Mouse (Mus musculus) hindbrain, embryonic 10.5 days (tissue): Measurements from ENCODE around the gene Prcd. TPM values are rescaled to one million over a fixed set of nuclear protein-coding genes. Genes with fewer than 3 reads are reported as not detected.

Experiments used
- DNase-seq: peaks from one replicate; pipeline ENCODE4 v3.0.0-alpha.2; 2017; ENCODE audit warnings: low spot score
- H3K27ac ChIP-seq: fragments of 300-500 bp; sonication (generic); 2 replicates; pipeline ENCODE4 v1.5.1; 2016; ENCODE audit warnings: mild to moderate bottlenecking, moderate library complexity
- H3K27me3 ChIP-seq: fragments of 300-500 bp; sonication (generic); 2 replicates; pipeline ENCODE4 v1.6.1; 2016; ENCODE audit warnings: mild to moderate bottlenecking; ENCODE audit not compliant: poor library complexity, insufficient read depth, severe bottlenecking
- H3K36me3 ChIP-seq: fragments of 300-500 bp; sonication (generic); 2 replicates; pipeline ENCODE4 v1.6.1; 2016; ENCODE audit warnings: mild to moderate bottlenecking, moderate library complexity
- H3K4me1 ChIP-seq: fragments of 300-500 bp; sonication (generic); replicated peaks from 2 replicates; pipeline ENCODE4 v1.6.1; 2016; ENCODE audit warnings: mild to moderate bottlenecking
- H3K4me3 ChIP-seq: fragments of 300-500 bp; sonication (generic); 2 replicates; pipeline ENCODE4 v1.5.1; 2016; ENCODE audit warnings: mild to moderate bottlenecking, moderate library complexity
- H3K9me3 ChIP-seq: fragments of 300-500 bp; sonication (generic); 2 replicates; pipeline ENCODE4 v1.6.1; 2016; ENCODE audit warnings: mild to moderate bottlenecking, moderate library complexity
- WGBS: fragments of 180-500 bp; shearing (Covaris S2); methylation state at CpG from one replicate; pipeline ENCODE4 v1.1.7; 2016; 5-methylcytosine and 5-hydroxymethylcytosine counted together
- polyA plus RNA-seq: library from polyadenylated mRNA; unstranded; fragments of >200 nt; fragmentation: Nextera tagmentation; extraction: Ambion mirVana; gene quantifications from 2 replicates; pipeline ENCODE4 v1.2.1, GENCODE M21; 2016

Prcd gene
- polyA plus RNA-seq, 1 experiment from 2014 or later: 1.2 TPM

- H3K4me1 ChIP-seq: peaks cover 35% of the 10 kb centered on the region
- 22% methylated on average over 23 of the region's 23 CpGs for WGBS
- no peaks in the 10 kb centered on the region for H3K36me3 ChIP-seq
- H3K27me3 ChIP-seq: peaks cover 54% of the 10 kb centered on the region
- no peak overlapping the region for H3K27ac ChIP-seq
- H3K4me3 ChIP-seq: no peak overlapping the region
- peak; percentile 27 for DNase-seq
- H3K9me3 ChIP-seq: no peaks in the 10 kb centered on the region
Observed at GRCm38 (mm10) chr11:116695194-116695880, 42.0 kb downstream of the Prcd start.

GRCm38 (mm10) chr11:116696426-116696825 is 43.1 kb downstream of the Prcd start:
- Histone ChIP-seq H3K27ac (no peak overlapping the region), H3K4me3 (no peak overlapping the region), H3K36me3 (no peaks in the 10 kb centered on the region), H3K4me1 (peaks cover 28% of the 10 kb centered on the region), H3K9me3 (no peaks in the 10 kb centered on the region), H3K27me3 (peaks cover 54% of the 10 kb centered on the region)
- DNase-seq: no peak
- WGBS: 93% methylated on average over 4 of the region's 4 CpGs

- Histone ChIP-seq H3K27ac (no peak overlapping the region), H3K36me3 (no peaks in the 10 kb centered on the region), H3K9me3 (no peaks in the 10 kb centered on the region), H3K27me3 (peaks cover 53% of the 10 kb centered on the region), H3K4me1 (peaks cover 27% of the 10 kb centered on the region), H3K4me3 (no peak overlapping the region)
- DNase-seq: no peak
- WGBS: 71% methylated on average over 9 of the region's 9 CpGs
Observed at GRCm38 (mm10) chr11:116697521-116697920, 44.2 kb downstream of the Prcd start.

- no peak for DNase-seq
- Histone ChIP-seq H3K27ac (no peak overlapping the region), H3K4me1 (peaks cover 8% of the 10 kb centered on the region; the same call in 1 of the 2 replicates), H3K4me3 (no peak overlapping the region), H3K9me3 (no peaks in the 10 kb centered on the region), H3K27me3 (peaks cover 14% of the 10 kb centered on the region), H3K36me3 (no peaks in the 10 kb centered on the region)
- 46% methylated on average over 5 of the region's 5 CpGs for WGBS
Observed at GRCm38 (mm10) chr11:116701377-116701841, 48.1 kb downstream of the Prcd start.

- H3K4me1 ChIP-seq: no peaks in the 10 kb centered on the region
- no peak overlapping the region for H3K27ac ChIP-seq
- DNase-seq: no peak
- H3K36me3 ChIP-seq: no peaks in the 10 kb centered on the region
- no peaks in the 10 kb centered on the region for H3K27me3 ChIP-seq
- no peaks in the 10 kb centered on the region for H3K9me3 ChIP-seq
- H3K4me3 ChIP-seq: no peak overlapping the region
- WGBS: 91% methylated on average over 8 of the region's 8 CpGs
Observed at GRCm38 (mm10) chr11:116704336-116705035, 51.2 kb downstream of the Prcd start.

GRCm38 (mm10) chr11:116705204-116705608 is 51.9 kb downstream of the Prcd start:
- WGBS: 89% methylated on average over 10 of the region's 10 CpGs

GRCm38 (mm10) chr11:116706363-116706762 is 53.0 kb downstream of the Prcd start:
- no peaks in the 10 kb centered on the region for H3K36me3 ChIP-seq
- H3K9me3 ChIP-seq: no peaks in the 10 kb centered on the region
- WGBS: 75% methylated on average over 7 of the region's 7 CpGs
- H3K27me3 ChIP-seq: no peaks in the 10 kb centered on the region
- no peak overlapping the region for H3K4me3 ChIP-seq
- H3K27ac ChIP-seq: no peak overlapping the region
- no peak for DNase-seq
- H3K4me1 ChIP-seq: no peaks in the 10 kb centered on the region

More at GRCm38 (mm10) chr11:116705204-116705608, 51.9 kb downstream of the Prcd start:
- no peaks in the 10 kb centered on the region for H3K36me3 ChIP-seq
- no peak overlapping the region for H3K27ac ChIP-seq
- no peak overlapping the region for H3K4me3 ChIP-seq
- DNase-seq: no peak
- H3K27me3 ChIP-seq: no peaks in the 10 kb centered on the region
- no peaks in the 10 kb centered on the region for H3K4me1 ChIP-seq
- H3K9me3 ChIP-seq: no peaks in the 10 kb centered on the region

GRCm38 (mm10) chr11:116710171-116710570 is 56.8 kb downstream of the Prcd start:
- Histone ChIP-seq H3K9me3 (no peaks in the 10 kb centered on the region), H3K27me3 (no peaks in the 10 kb centered on the region), H3K27ac (no peak overlapping the region), H3K4me3 (no peak overlapping the region), H3K36me3 (no peaks in the 10 kb centered on the region), H3K4me1 (no peaks in the 10 kb centered on the region)
- 87% methylated on average over 10 of the region's 10 CpGs for WGBS
- DNase-seq: no peak

GRCm38 (mm10) chr11:116710793-116711192 is 57.5 kb downstream of the Prcd start:
- DNase-seq: no peak
- H3K27me3 ChIP-seq: no peaks in the 10 kb centered on the region
- WGBS: 92% methylated on average over 10 of the region's 10 CpGs
- H3K4me1 ChIP-seq: no peaks in the 10 kb centered on the region
- H3K4me3 ChIP-seq: no peak overlapping the region
- no peak overlapping the region for H3K27ac ChIP-seq
- H3K36me3 ChIP-seq: no peaks in the 10 kb centered on the region
- H3K9me3 ChIP-seq: no peaks in the 10 kb centered on the region

- Histone ChIP-seq H3K9me3 (0 out of 2 replicates have a peak, but pooled peaks cover 2% of the 10 kb centered on the region), H3K27ac (no peak overlapping the region), H3K36me3 (no peaks in the 10 kb centered on the region), H3K27me3 (no peaks in the 10 kb centered on the region), H3K4me1 (no peaks in the 10 kb centered on the region), H3K4me3 (no peak overlapping the region)
- no peak for DNase-seq
- WGBS: 95% methylated on average over 12 of the region's 12 CpGs
Observed at GRCm38 (mm10) chr11:116714052-116714451, 60.7 kb downstream of the Prcd start.

Other genes with a start within 250 kb of the Prcd start
- 9.5 and 16.9 TPM in 2 replicates for gene Rnf157, start 240.5 kb upstream of the Prcd start, polyA plus RNA-seq
- 45.8 and 84.5 TPM in 2 replicates for gene Ubald2, start 219.4 kb upstream of the Prcd start, polyA plus RNA-seq
- gene Qrich2, start 187.3 kb upstream of the Prcd start, polyA plus RNA-seq: 0.16 and 0.20 TPM in 2 replicates
- gene Prpsap1, start 159.3 kb upstream of the Prcd start, polyA plus RNA-seq: 210 and 236 TPM in 2 replicates
- gene Sphk1, start 122.6 kb upstream of the Prcd start, polyA plus RNA-seq: 8.6 and 11.1 TPM in 2 replicates
- gene Ube2o, start 72.1 kb upstream of the Prcd start, polyA plus RNA-seq: 8.9 and 10.8 TPM in 2 replicates
- gene Aanat, start 67.1 kb upstream of the Prcd start, polyA plus RNA-seq: not detected in 2 replicates
- 3.8 and 6.6 TPM in 2 replicates for gene Rhbdf2, start 26.5 kb upstream of the Prcd start, polyA plus RNA-seq
- gene Cygb, start 779 bp downstream of the Prcd start, polyA plus RNA-seq: 3.5 and 3.8 TPM in 2 replicates
- gene St6galnac1, start 122.0 kb downstream of the Prcd start, polyA plus RNA-seq: not detected in 2 replicates
- 30.6 and 71.7 TPM in 2 replicates for gene Mxra7, start 174.5 kb downstream of the Prcd start, polyA plus RNA-seq
- 61.4 and 62.3 TPM in 2 replicates for gene Mettl23, start 189.7 kb downstream of the Prcd start, polyA plus RNA-seq
- 93.4 and 96.9 TPM in 2 replicates for gene Jmjd6, start 189.9 kb downstream of the Prcd start, polyA plus RNA-seq
- 25.6 and 27.5 TPM in 2 replicates for gene Mfsd11, start 198.9 kb downstream of the Prcd start, polyA plus RNA-seq
- 818 and 839 TPM in 2 replicates for gene Srsf2, start 199.6 kb downstream of the Prcd start, polyA plus RNA-seq